Comparison of ENCODE assay signal across 9 mouse cellular contexts in the genomic region with DNA sequence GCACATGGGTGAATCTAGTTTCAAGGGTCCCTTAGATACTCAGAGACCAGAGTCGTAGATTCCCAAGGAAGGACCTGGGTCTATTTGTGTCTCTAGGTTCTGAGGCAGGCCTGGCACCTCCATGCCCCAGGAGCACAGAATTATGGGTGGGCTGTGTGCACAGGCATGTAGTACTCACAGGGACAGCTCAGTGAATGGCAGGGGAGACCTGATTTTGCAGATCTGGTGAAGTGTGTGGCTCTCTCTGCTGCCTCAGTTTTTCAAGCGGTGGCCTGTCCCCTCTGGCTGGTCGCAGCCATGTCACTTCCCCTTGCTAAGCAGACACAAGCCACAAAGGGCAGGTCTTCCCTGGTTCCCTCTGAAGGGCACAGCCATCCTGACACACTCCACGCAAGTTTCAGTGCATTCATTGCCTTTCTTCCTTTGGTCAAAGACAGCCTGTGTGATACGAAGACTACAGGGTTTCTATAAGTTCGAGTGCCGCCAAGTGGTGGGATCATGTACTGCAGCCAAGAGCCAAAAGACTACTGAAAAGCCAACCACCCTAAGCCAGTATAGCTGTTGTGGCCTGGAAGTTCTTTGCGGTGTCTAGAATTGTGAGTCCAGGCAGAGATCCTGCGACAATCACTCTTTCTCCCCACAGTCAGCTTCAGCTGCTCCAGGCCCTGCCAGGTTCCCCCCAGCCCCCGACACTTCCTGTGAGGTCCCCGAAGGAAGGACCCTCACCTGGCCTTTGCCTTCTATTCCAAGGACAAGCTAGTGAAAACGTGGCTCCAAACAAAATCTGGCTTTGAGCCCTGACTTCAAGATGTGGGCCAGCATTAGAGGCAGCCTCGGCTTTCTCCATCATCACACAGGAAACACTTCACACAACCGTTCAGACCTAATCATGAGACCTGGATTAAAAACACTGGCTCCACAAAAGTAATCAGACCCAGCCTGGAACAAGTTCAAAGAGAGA. TPM values are rescaled to one million over a fixed set of nuclear protein-coding genes. Genes with fewer than 3 reads are reported as not detected.
DNase-seq lines count a peak whose midpoint lies in the region; ATAC-seq and TF ChIP-seq lines count a peak whose summit lies in the region.
"Had no signal": no experiment of that assay in that cellular context is flagged by ENCODE, and none has a peak within 500 bp of the region (broad histone marks: within the 10 kb centered on the region; RNA-seq: fewer than 3 reads in every experiment).

No protein-coding gene starts in this region.

- H3K4me1 ChIP-seq in forebrain, embryonic 14.5 days (ENCODE audit: control insufficient read depth, insufficient read depth, low read length) = no peaks in the 10 kb centered on the region
- H3K4me1 ChIP-seq in hindbrain, embryonic 14.5 days (replicated peaks; ENCODE audit: control insufficient read depth, insufficient read depth, low read length) = peaks cover 7% of the 10 kb centered on the region
- H3K4me1 ChIP-seq in stomach, postnatal 0 days (replicated peaks; ENCODE audit: control insufficient read depth, insufficient read depth) = no peaks in the 10 kb centered on the region

- H3K27ac ChIP-seq in forebrain, embryonic 14.5 days (ENCODE audit: low read depth, low read length) = no peak overlapping the region
- no peak overlapping the region for H3K27ac ChIP-seq in hindbrain, embryonic 14.5 days
- H3K27ac ChIP-seq in stomach, postnatal 0 days (replicated peaks) = no peak overlapping the region

- H3K4me3 ChIP-seq in forebrain, embryonic 14.5 days (ENCODE audit: low read depth, low read length) = no peak overlapping the region
- no peak overlapping the region for H3K4me3 ChIP-seq in hindbrain, embryonic 14.5 days (replicated peaks; ENCODE audit: low read length)
- no peak overlapping the region for H3K4me3 ChIP-seq in stomach, postnatal 0 days (ENCODE audit: low read depth, low read length)
- H3K4me3 ChIP-seq: myocyte had no signal

- intact Hi-C loops in left cerebral cortex, postnatal 25 days (cut with DNase I) = loop anchor here (1.0 to 2.0 kb wide), 2 partner anchors 55 to 81 kb away; no protein-coding TSS in a partner anchor

- peak; percentile 91 for TF ChIP-seq CTCF in stomach, postnatal 0 days (IDR thresholded peaks at IDR 0.05; ENCODE audit: low read depth)

- TF ChIP-seq EP300 in stomach, postnatal 0 days (optimal IDR thresholded peaks at IDR 0.05) = no peak

- peak; percentile 71 for DNase-seq in heart, adult 8-10 months (ENCODE audit: low spot score)
- no peak for DNase-seq in heart, adult 11 months
- DNase-seq in forebrain, embryonic 14.5 days (ENCODE audit: low spot score) = peak; percentile 90
- peak; percentile 92 for DNase-seq in hindbrain, embryonic 14.5 days (ENCODE audit: low spot score)
- DNase-seq in left cerebral cortex, postnatal 25 days (ENCODE audit: low spot score in 2 of 2) = peak; percentile 90 to 95
- peak; percentile 79 for DNase-seq in stomach, postnatal 0 days (ENCODE audit: low spot score)

- no peak overlapping the region for H3K9ac ChIP-seq in forebrain, embryonic 14.5 days (ENCODE audit: low read length)
- no peak overlapping the region for H3K9ac ChIP-seq in hindbrain, embryonic 14.5 days
- no peak overlapping the region for H3K9ac ChIP-seq in stomach, postnatal 0 days (ENCODE audit: low read length)

- H3K36me3 ChIP-seq in forebrain, embryonic 14.5 days (ENCODE audit: control insufficient read depth, insufficient read depth, low read length) = no peaks in the 10 kb centered on the region
- H3K36me3 ChIP-seq in hindbrain, embryonic 14.5 days (replicated peaks; ENCODE audit: control insufficient read depth, insufficient read depth) = peaks cover 6% of the 10 kb centered on the region
- H3K36me3 ChIP-seq in stomach, postnatal 0 days (ENCODE audit: control insufficient read depth, insufficient read depth, low read length) = no peaks in the 10 kb centered on the region

- peak; percentile 67 for ATAC-seq in cerebellum, adult (ENCODE audit: insufficient number of reproducible peaks, low FRiP score, low TSS enrichment)
- ATAC-seq in forebrain, embryonic 14.5 days = peak; percentile 76; the same call in 1 of the 2 replicates
- peak; percentile 51; the same call in 1 of the 2 replicates for ATAC-seq in hindbrain, embryonic 14.5 days (ENCODE audit: low FRiP score)
- peak; percentile 57 for ATAC-seq in monocyte, adult 5-6 weeks (replicated peaks; ENCODE audit: insufficient number of reproducible peaks, low FRiP score, low TSS enrichment, poor library complexity, severe bottlenecking)
- no peak for ATAC-seq in stomach, postnatal 0 days (ENCODE audit: low FRiP score, low TSS enrichment)

- no peaks in the 10 kb centered on the region for H3K9me3 ChIP-seq in forebrain, embryonic 14.5 days (replicated peaks; ENCODE audit: control insufficient read depth, low read length)
- H3K9me3 ChIP-seq in hindbrain, embryonic 14.5 days (ENCODE audit: control insufficient read depth, low read length) = no peaks in the 10 kb centered on the region
- H3K9me3 ChIP-seq in stomach, postnatal 0 days (ENCODE audit: control insufficient read depth, low read length) = no peaks in the 10 kb centered on the region

- no peaks in the 10 kb centered on the region for H3K27me3 ChIP-seq in forebrain, embryonic 14.5 days (replicated peaks; ENCODE audit: control insufficient read depth, insufficient read depth, low read length)
- H3K27me3 ChIP-seq in hindbrain, embryonic 14.5 days (ENCODE audit: control insufficient read depth, insufficient read depth, low read length) = no peaks in the 10 kb centered on the region
- no peaks in the 10 kb centered on the region for H3K27me3 ChIP-seq in stomach, postnatal 0 days (ENCODE audit: control insufficient read depth, insufficient read depth, low read length)

- WGBS in forebrain, embryonic 14.5 days = 40% methylated on average over 14 of the region's 14 CpGs
- 44% methylated on average over 14 of the region's 14 CpGs for WGBS in hindbrain, embryonic 14.5 days
- WGBS in stomach, postnatal 0 days = 40% methylated on average over 14 of the region's 14 CpGs

- no peak overlapping the region for H3K4me2 ChIP-seq in forebrain, embryonic 14.5 days (ENCODE audit: low read length)
- no peak overlapping the region for H3K4me2 ChIP-seq in hindbrain, embryonic 14.5 days (replicated peaks)
- H3K4me2 ChIP-seq in stomach, postnatal 0 days (replicated peaks; ENCODE audit: low read depth) = no peak overlapping the region

RNA-seq across cellular contexts. Expression of a gene that starts 24.9 kb away (rescaled TPM):
- 1 to 10 TPM in 1 of 4 experiments, under 1 TPM in 3; 0.46 to 1.0 (median 0.75) TPM for total RNA-seq in heart, adult 8-10 months (2022)
- 13.8 and 18.6 TPM in 2 replicates for polyA plus RNA-seq in forebrain, embryonic 14.5 days (2014; fragmentation: Nextera tagmentation; extraction: Ambion mirVana)
- polyA plus RNA-seq in hindbrain, embryonic 14.5 days (2014; fragmentation: Nextera tagmentation; extraction: Ambion mirVana) = 44.1 and 46.8 TPM in 2 replicates
- 100 to 1,000 TPM; 130 to 140 TPM for total RNA-seq in left cerebral cortex, postnatal 25 days (2021)
- total RNA-seq in monocyte, adult 5-6 weeks (2017) = not detected in 3 replicates
- 0.82 and 0.85 TPM in 2 replicates for polyA plus RNA-seq in stomach, postnatal 0 days (2015; fragmentation: Nextera tagmentation; extraction: Ambion mirVana)

Comparison
In these comparisons a context has a peak if more than half of its experiments do, and no peak if none do; other contexts are left out.
1. RNA of a gene that starts 24.9 kb away (total RNA-seq): 130 to 140 TPM in left cerebral cortex, postnatal 25 days; 0.46 to 1.0 TPM in heart, adult 8-10 months and not detected in monocyte, adult 5-6 weeks; every median in the first group is over 10 times any median in the second.